Mouse (Mus musculus) right cerebral cortex, postnatal 25 days (tissue): ENCODE results near the gene Mink1.

ENCODE experiments used
- DNase-seq: peaks from one replicate; pipeline ENCODE4 v3.0.0; 2022

Gene Mink1

GRCm38 (mm10) chr11:70655571-70656455 lies 93.1 kb downstream of the Mink1 start:
- DNase-seq = no peak

- no peak for DNase-seq
Observed at GRCm38 (mm10) chr11:70656456-70656927, 93.8 kb downstream of the Mink1 start.

- DNase-seq = no peak
Observed at GRCm38 (mm10) chr11:70656964-70657363, 94.3 kb downstream of the Mink1 start, which contains the start of gene Eno3. TSS of gene Eno3 (plus strand) at chr11:70657202.

DNA sequence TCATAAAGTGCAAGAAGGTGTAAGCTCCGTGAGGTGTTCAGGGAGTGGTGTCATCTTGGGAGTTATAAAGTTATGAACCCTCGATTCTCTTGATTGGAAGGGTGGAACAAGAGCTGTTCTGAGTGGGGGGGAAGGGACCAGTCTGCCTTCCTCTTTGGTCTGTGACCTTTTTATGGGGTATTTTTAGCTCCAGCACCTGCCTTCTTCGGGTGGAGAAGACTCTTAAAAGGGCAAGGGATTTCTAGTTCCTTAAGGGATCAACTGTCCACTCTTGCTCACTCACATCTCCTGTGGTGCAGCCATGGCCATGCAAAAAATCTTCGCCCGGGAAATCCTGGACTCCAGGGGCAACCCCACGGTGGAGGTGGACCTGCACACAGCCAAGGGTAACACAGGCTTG lies 94.9 kb downstream of the Mink1 start:
- DNase-seq = no peak

- DNase-seq = no peak
Observed at GRCm38 (mm10) chr11:70657991-70658390, 95.3 kb downstream of the Mink1 start.

DNA sequence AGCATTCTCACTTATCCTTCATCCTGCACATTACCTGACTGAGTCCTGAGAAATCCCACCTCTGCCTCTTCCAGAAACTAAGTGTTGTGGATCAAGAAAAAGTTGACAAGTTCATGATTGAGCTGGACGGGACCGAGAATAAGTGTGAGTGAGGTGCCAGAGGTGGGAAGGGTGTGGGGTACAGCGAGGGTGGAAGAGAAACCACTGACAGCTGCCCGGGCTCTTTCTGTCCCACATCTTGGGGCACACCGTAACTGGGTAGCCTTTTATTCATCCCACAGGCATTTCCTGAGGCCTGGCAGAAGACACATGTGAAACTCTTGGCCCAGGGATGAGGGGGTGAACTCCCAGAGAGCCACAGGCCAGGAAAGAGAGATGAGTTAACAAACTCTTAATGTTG lies 95.8 kb downstream of the Mink1 start:
- no peak for DNase-seq

DNA sequence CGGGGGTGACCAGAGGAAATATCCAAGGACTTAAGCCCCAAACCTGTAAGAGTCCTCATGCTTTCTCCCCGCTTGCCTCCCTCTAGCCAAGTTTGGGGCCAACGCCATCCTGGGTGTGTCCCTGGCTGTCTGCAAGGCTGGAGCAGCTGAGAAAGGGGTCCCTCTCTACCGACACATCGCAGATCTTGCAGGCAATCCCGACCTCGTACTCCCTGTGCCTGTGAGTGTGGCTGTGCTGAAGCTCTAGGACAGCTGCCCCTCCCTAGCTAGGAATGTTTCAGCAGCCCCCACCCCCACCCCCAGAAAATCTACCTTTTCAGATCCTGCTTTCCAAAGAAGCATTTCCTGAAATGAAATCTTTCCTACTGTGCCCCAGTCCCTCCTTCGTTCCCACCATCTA lies 96.3 kb downstream of the Mink1 start:
- DNase-seq = no peak

DNA sequence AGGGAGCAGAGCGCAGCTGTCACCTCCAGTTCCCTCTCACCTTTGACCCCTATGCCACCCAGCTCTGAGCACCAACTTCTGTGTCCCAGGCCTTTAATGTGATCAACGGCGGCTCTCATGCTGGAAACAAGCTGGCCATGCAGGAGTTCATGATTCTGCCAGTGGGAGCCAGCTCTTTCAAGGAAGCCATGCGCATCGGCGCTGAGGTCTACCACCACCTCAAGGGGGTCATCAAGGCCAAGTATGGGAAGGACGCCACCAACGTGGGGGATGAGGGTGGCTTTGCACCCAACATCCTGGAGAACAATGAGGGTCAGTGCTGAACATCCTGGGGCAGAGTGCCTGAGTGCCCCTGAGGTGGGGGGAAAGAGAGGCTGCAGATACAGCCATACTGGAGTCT lies 97.9 kb downstream of the Mink1 start:
- no peak for DNase-seq

DNA sequence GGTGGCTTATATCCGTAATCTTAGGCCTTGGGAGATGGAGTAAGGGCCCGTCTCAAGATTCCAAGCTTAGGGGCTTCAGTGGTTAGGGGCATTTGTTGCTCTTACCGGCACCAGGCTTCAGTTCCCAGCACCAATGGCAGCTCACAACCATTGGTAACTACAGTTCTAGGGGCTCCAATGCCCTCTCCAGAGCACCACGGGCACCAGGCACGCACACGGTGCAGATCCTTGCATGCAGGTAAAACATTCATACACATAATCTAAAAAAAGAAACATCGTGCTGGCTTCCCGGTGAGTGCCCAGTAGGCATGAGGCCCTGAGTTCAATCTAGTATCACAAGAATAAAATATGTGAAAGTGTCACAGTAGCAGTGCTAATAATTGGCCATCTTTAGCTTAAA lies 100.4 kb downstream of the Mink1 start:
- no peak for DNase-seq

GRCm38 (mm10) chr11:70663957-70664356 lies 101.3 kb downstream of the Mink1 start:
- DNase-seq = no peak
